Mouse (Mus musculus): Measurements from ENCODE around the gene Itga3. TPM values are rescaled to one million over a fixed set of nuclear protein-coding genes. Genes with fewer than 3 reads are reported as not detected.
A peak's percentile ranks its signal among the peaks of the same experiment; 100 is the strongest.

Gene Itga3
- polyA plus RNA-seq, 1 experiment, result 86.4 TPM

DNA sequence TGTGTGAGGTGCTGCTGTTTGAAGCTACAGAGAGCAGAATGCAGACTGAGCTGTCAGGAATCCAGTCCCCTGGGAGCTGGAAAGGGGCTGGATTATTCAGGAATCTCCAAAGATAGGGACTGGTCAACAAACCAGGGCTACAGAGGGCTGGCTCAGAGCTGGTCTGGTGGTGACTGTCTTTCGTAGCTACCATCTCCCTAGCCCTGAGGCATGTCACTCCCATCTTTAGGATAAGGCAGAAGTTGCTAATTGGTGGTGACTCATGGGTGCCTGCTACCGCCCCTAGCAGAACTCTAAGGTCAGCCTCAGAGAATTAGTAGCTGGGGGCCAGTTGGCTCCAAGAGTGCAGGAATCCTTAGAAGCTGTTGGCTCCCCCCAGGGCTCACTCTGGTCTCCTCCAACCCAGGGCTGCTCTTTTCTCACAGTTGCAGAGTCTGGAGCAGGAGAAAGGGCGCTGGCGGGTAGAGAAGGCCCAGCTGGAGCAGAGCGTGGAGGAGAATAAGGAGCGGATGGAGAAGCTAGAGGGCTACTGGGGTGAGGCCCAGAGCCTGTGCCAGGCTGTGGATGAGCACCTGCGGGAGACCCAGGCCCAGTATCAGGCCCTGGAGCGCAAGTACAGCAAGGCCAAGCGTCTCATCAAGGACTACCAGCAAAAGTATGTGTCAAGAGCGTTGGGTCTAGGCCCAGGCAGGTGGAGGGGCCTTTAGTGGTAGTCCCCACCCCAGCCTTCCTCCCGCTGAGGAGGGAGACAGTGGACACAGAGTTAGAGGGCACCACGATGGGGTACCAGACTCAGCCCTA, 72.3 kb downstream of the Itga3 start:
- no peak overlapping the region for H3K4me3 ChIP-seq (ENCODE audit: low read depth, low read length)
- no peaks in the 10 kb centered on the region for H3K4me1 ChIP-seq (ENCODE audit: control insufficient read depth, insufficient read depth, low read length)
- no peak for TF ChIP-seq EP300 (IDR thresholded peaks at IDR 0.05; ENCODE audit: insufficient read depth, low read depth, low read length)
- no peak for TF ChIP-seq CTCF (IDR thresholded peaks at IDR 0.05; ENCODE audit: low read depth, low read length)
- TF ChIP-seq POLR2A (IDR thresholded peaks at IDR 0.05; ENCODE audit: insufficient read depth, low read length), result no peak
- no peaks in the 10 kb centered on the region for H3K36me3 ChIP-seq (ENCODE audit: control insufficient read depth, insufficient read depth, low read length, poor library complexity, severe bottlenecking)
- H3K27me3 ChIP-seq (ENCODE audit: control insufficient read depth, insufficient read depth, low read length, poor library complexity, severe bottlenecking), result no peaks in the 10 kb centered on the region
- H3K9ac ChIP-seq (ENCODE audit: low read depth, poor library complexity, severe bottlenecking), result no peak overlapping the region
- no peak overlapping the region for H3K27ac ChIP-seq (ENCODE audit: insufficient read depth, low read length)
- H3K9me3 ChIP-seq (replicated peaks; ENCODE audit: control insufficient read depth, insufficient read depth, low read length, poor library complexity, severe bottlenecking), result no peaks in the 10 kb centered on the region

- TF ChIP-seq POLR2A (IDR thresholded peaks at IDR 0.05; ENCODE audit: insufficient read depth, low read length), result no peak
- no peak for TF ChIP-seq EP300 (IDR thresholded peaks at IDR 0.05; ENCODE audit: insufficient read depth, low read depth, low read length)
- no peak for TF ChIP-seq CTCF (IDR thresholded peaks at IDR 0.05; ENCODE audit: low read depth, low read length)
- Histone ChIP-seq H3K9me3 (replicated peaks; ENCODE audit: control insufficient read depth, insufficient read depth, low read length, poor library complexity, severe bottlenecking) (no peaks in the 10 kb centered on the region), H3K9ac (ENCODE audit: low read depth, poor library complexity, severe bottlenecking) (no peak overlapping the region), H3K27ac (ENCODE audit: insufficient read depth, low read length) (no peak overlapping the region), H3K4me1 (ENCODE audit: control insufficient read depth, insufficient read depth, low read length) (no peaks in the 10 kb centered on the region), H3K36me3 (ENCODE audit: control insufficient read depth, insufficient read depth, low read length, poor library complexity, severe bottlenecking) (no peaks in the 10 kb centered on the region), H3K27me3 (ENCODE audit: control insufficient read depth, insufficient read depth, low read length, poor library complexity, severe bottlenecking) (no peaks in the 10 kb centered on the region), H3K4me3 (ENCODE audit: low read depth, low read length) (no peak overlapping the region)
These were observed 73.9 kb downstream of the Itga3 start for GRCm38 (mm10) chr11:95002705-95003104.

- Histone ChIP-seq H3K4me3 (ENCODE audit: low read depth, low read length) (no peak overlapping the region), H3K9ac (ENCODE audit: low read depth, poor library complexity, severe bottlenecking) (no peak overlapping the region), H3K27ac (ENCODE audit: insufficient read depth, low read length) (no peak overlapping the region), H3K9me3 (replicated peaks; ENCODE audit: control insufficient read depth, insufficient read depth, low read length, poor library complexity, severe bottlenecking) (no peaks in the 10 kb centered on the region), H3K36me3 (ENCODE audit: control insufficient read depth, insufficient read depth, low read length, poor library complexity, severe bottlenecking) (no peaks in the 10 kb centered on the region), H3K27me3 (ENCODE audit: control insufficient read depth, insufficient read depth, low read length, poor library complexity, severe bottlenecking) (no peaks in the 10 kb centered on the region), H3K4me1 (ENCODE audit: control insufficient read depth, insufficient read depth, low read length) (no peaks in the 10 kb centered on the region)
- TF ChIP-seq POLR2A (IDR thresholded peaks at IDR 0.05; ENCODE audit: insufficient read depth, low read length), result no peak
- no peak for TF ChIP-seq EP300 (IDR thresholded peaks at IDR 0.05; ENCODE audit: insufficient read depth, low read depth, low read length)
- no peak for TF ChIP-seq CTCF (IDR thresholded peaks at IDR 0.05; ENCODE audit: low read depth, low read length)
These were observed 74.8 kb downstream of the Itga3 start for GRCm38 (mm10) chr11:95001584-95002347.

DNA sequence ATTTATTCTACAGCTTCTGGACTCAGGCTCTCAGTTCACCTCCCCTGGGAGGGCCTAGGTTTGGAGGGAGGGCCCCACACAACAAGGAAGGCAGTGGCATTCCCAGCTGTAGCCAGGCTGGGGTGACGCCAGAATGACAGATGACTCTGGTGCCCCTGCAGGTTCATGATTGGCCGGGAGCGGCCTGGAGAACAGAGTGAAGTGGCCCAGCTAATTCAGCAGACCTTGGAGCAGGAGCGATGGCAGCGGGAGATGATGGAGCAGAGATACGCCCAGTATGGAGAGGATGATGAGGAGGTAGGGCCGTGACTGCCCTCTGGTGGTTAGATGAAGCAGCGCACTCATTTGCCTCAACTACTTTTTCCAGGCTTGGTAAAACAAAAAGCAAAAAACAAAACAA, 75.5 kb downstream of the Itga3 start:
- Histone ChIP-seq H3K27ac (ENCODE audit: insufficient read depth, low read length) (no peak overlapping the region), H3K27me3 (ENCODE audit: control insufficient read depth, insufficient read depth, low read length, poor library complexity, severe bottlenecking) (no peaks in the 10 kb centered on the region), H3K36me3 (ENCODE audit: control insufficient read depth, insufficient read depth, low read length, poor library complexity, severe bottlenecking) (no peaks in the 10 kb centered on the region), H3K4me1 (ENCODE audit: control insufficient read depth, insufficient read depth, low read length) (no peaks in the 10 kb centered on the region), H3K4me3 (ENCODE audit: low read depth, low read length) (no peak overlapping the region), H3K9ac (ENCODE audit: low read depth, poor library complexity, severe bottlenecking) (no peak overlapping the region), H3K9me3 (replicated peaks; ENCODE audit: control insufficient read depth, insufficient read depth, low read length, poor library complexity, severe bottlenecking) (no peaks in the 10 kb centered on the region)
- TF ChIP-seq EP300 (IDR thresholded peaks at IDR 0.05; ENCODE audit: insufficient read depth, low read depth, low read length), result no peak
- TF ChIP-seq CTCF (IDR thresholded peaks at IDR 0.05; ENCODE audit: low read depth, low read length), result peak; percentile 96
- no peak for TF ChIP-seq POLR2A (IDR thresholded peaks at IDR 0.05; ENCODE audit: insufficient read depth, low read length)

DNA sequence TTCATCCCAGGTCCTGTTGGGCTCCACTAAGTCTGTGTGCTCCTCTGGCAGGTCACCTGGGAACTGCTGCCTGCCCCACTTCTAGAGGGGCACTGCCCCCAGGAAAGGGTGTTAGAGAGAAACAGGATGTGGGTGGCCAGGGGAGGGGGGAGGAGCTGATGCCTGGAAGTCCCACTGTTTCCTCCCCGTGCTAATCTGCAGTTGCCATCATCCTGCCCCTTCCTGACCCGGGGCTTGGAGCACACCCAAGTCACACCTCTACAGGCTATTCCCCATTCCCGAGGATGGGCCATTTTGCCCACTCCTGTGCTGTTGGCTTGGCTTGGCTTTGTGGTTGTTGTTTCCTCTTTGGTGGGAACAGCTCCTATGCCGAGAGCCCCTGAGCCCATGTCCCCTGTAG, 76.1 kb downstream of the Itga3 start:
- Histone ChIP-seq H3K4me3 (ENCODE audit: low read depth, low read length) (no peak overlapping the region), H3K27me3 (ENCODE audit: control insufficient read depth, insufficient read depth, low read length, poor library complexity, severe bottlenecking) (no peaks in the 10 kb centered on the region), H3K4me1 (ENCODE audit: control insufficient read depth, insufficient read depth, low read length) (no peaks in the 10 kb centered on the region), H3K9me3 (replicated peaks; ENCODE audit: control insufficient read depth, insufficient read depth, low read length, poor library complexity, severe bottlenecking) (no peaks in the 10 kb centered on the region), H3K36me3 (ENCODE audit: control insufficient read depth, insufficient read depth, low read length, poor library complexity, severe bottlenecking) (no peaks in the 10 kb centered on the region), H3K9ac (ENCODE audit: low read depth, poor library complexity, severe bottlenecking) (no peak overlapping the region), H3K27ac (ENCODE audit: insufficient read depth, low read length) (no peak overlapping the region)
- TF ChIP-seq POLR2A (IDR thresholded peaks at IDR 0.05; ENCODE audit: insufficient read depth, low read length) (no peak), EP300 (IDR thresholded peaks at IDR 0.05; ENCODE audit: insufficient read depth, low read depth, low read length) (no peak), CTCF (IDR thresholded peaks at IDR 0.05; ENCODE audit: low read depth, low read length) (no peak)

GRCm38 (mm10) chr11:95000128-95000527, 76.5 kb downstream of the Itga3 start:
- H3K9me3 ChIP-seq (replicated peaks; ENCODE audit: control insufficient read depth, insufficient read depth, low read length, poor library complexity, severe bottlenecking), result no peaks in the 10 kb centered on the region
- no peaks in the 10 kb centered on the region for H3K27me3 ChIP-seq (ENCODE audit: control insufficient read depth, insufficient read depth, low read length, poor library complexity, severe bottlenecking)
- H3K27ac ChIP-seq (ENCODE audit: insufficient read depth, low read length), result no peak overlapping the region
- no peak overlapping the region for H3K9ac ChIP-seq (ENCODE audit: low read depth, poor library complexity, severe bottlenecking)
- TF ChIP-seq POLR2A (IDR thresholded peaks at IDR 0.05; ENCODE audit: insufficient read depth, low read length), result no peak
- no peaks in the 10 kb centered on the region for H3K36me3 ChIP-seq (ENCODE audit: control insufficient read depth, insufficient read depth, low read length, poor library complexity, severe bottlenecking)
- no peak overlapping the region for H3K4me3 ChIP-seq (ENCODE audit: low read depth, low read length)
- no peaks in the 10 kb centered on the region for H3K4me1 ChIP-seq (ENCODE audit: control insufficient read depth, insufficient read depth, low read length)
